Mouse (Mus musculus) natural killer cell, adult 2 months (primary cell): ENCODE data around the gene Cdc42bpa.

Experiments
- DNase-seq, 2 experiments: peaks; one replicate each; pipeline ENCODE4 v3.0.0; 2022; ENCODE audit warnings: low spot score in 2 of 2

The Cdc42bpa gene

DNA sequence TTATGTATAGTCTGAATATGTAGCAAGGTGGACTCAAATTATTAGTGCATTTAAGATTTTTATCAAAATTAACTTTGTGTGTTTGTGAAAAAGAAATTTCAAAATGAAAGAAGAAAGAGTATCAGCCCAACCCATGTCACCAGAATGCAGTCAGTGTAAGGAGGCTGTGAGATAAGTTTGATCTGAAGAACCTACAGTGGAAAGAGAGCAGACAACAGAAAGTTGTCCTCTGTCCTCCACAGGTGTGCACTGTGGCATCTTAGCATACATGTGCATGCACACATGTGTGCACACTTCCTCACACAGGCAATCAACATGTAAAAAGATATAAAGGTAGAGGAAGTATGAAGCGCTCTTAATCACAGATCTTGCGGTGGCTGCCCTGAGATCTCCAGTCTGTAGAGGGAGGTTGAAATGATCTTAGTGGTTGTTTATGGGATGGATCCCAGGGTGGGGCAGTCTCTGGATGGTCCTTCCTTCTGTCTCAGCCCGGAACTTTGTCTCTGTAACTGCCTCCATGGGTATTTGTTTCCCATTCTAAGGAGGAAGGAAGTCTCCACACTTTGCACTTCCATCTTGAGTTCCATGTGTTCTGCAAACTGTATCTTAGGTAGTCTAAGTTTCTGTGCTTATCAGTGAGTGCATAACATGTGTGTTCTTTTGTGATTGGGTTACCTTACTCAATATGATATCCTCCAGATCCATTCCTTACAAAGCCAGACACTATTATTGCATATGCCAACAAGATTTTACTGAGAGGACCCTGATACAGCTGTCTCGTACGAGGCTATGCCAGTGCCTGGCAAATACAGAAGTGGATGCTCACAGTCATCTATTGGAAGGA is 71.7 kb downstream of the Cdc42bpa start:
- DNase-seq: no peak

DNA sequence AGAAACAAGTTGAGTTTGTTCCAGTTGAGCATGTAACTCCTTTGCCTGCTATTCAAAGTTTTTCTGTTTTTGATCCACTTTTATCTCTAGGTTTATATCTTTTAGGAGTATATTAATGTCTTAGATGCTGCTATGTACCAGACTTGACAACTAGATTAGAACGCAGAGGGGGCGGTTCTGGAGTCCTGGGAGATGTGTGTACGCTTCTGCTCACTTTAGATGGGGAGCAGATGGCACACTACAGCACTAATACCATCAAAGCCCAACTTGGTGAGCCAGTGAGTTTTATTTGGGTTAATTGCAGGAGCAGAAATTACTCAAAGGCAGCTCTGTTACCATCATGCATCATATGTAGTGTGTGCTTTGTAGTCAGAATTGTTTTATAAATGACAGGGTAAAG is 77.2 kb downstream of the Cdc42bpa start:
- DNase-seq: no peak

DNA sequence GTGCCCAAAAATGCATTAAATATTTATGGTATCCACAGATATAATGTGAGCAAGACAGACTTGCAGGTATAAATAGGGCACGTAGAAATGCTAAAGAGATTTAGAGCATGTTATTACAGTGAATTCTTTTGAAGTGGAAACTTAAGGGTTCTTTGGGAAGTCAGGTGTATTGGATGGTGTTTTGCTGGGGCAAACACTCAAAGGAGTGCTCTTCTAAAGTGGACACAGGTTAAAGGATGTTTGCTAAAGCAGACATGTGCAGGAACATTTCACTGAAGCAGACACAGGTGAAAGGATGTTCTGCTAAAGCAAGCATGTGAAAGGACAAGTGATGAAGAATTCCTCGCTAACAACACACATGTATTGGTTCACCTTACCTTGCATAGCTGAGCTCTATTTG is 83.9 kb downstream of the Cdc42bpa start:
- no peak for DNase-seq

DNA sequence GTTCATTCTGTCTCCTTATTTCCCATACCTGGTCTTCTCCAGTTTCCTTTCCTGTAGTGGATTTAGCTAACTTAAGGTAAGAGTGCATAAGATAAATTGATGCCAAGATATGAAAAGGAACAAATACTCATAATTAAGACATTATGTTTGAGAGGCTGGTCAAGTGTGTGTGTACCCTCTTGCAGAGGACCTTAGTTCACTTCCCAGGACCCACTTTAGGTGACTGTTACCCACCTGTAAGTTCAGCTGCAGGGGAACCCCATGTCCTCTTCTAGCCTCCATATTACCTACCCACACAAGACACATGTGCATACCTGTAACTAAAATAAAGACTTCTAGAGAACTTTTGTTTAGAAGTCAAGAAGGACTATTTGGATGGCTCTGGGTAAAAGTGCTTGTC is 84.9 kb downstream of the Cdc42bpa start:
- no peak for DNase-seq

DNA sequence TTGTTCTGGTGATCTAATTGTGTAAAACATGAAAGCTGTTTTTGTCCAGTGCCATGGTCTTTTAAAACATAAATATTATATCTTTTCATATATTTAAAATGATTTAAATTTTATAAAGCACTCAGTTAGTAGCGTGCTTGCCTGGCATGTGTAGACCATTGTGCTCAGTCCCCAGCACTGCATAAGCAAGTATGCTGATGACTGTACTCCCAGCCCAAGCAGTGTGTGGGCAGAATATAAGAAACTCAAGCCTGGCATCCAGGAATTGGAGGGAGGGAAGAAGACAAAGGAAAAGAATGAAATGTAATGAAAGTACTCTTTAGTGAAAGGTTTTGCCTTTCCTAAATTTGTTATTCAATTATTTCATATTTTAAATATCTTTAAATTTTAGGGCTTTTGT is 128.9 kb downstream of the Cdc42bpa start:
- DNase-seq: no peak

DNA sequence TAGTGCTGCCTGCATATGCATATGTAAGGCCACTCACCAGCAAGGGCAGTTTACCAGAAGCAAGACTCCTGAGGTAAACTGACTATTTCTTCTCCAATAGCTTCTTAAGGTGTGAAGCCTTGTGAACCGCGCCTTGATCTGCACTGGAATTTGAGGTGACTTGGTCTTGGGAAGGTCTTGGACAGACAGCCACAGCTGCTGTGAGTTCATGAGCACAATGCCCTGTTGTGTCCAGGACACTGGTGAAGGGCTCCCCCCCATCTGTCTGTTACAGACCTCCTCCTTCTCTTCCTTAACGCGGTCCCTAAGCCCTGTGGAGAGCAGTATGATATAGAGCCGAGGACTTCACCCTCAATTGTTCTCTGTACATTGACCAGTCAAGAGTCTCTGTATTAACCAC is 138.2 kb downstream of the Cdc42bpa start:
- DNase-seq: no peak

DNA sequence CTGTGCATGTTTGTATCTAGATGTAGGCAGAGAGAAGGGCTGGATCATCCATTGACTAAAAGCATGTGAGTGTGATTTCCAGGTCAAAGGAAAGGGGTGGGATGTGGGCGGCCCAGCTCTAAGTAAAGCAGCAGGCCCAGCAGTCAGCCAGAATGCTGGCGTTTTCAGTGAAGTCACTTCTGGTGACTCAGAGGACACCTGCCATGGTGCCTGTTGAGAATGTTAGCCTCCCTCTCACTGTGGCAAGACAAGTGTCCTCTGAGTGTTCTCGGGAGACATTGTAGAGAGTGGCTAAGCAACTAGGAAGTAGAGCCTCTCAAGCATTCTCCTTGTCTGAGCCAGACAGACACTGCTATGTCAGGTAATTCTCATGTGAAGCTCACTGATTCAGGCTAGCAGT is 144.3 kb downstream of the Cdc42bpa start:
- DNase-seq: no peak

DNA sequence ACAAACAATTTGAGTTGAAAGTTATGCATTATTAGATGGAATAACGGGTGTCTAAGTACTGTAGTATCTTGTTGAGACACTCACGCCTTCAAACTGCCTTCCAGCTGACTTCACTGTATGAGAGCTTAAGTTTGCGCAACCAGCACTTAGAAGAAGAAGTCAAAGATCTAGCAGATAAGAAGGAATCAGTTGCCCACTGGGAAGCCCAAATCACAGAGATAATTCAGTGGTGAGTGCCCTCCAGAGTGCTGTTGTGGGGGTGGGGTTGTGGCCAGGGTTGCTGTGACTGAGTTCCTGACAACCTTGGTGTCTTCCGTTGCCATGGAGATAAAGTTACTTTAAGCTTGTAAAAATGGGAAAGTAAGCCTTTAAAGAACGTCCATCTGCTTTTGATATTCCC is 148.8 kb downstream of the Cdc42bpa start:
- no peak for DNase-seq

DNA sequence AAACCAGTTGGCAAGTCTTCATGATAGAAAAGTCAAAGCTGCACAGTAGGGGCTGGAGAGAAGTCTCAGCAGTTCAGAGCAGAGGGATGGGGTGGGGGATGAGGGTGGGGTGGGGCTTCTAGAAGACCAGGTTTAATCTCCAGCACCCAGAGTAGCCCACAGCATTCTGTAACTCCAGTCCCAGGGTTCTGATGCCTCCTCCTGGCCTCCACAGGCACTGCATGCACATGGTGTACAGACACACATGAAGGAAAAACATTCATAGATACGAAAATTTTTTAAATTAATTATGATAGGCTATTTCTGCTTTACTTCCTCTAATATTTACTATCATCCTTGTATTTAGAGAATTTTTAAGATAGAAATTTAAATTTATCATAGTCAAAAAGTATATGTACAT is 156.3 kb downstream of the Cdc42bpa start:
- DNase-seq: no peak

DNA sequence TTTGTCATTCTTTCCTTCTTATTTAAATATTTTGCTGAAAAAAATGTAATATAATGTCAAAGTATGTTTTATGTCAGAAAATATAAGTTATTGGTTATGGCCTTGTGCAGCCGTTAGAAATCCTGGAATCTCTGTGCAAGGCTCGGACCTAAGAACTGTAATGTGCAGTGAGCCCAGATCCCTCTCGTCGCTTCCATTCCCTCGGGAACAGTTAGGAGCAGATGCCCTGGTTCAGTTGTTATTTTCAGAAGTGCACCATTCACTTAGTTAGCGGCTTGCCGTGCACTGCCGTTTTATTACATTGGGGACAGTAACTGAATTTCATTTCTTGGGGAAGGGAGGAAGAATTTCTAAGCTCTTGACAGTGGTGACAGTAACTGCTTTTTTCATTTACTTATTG is 158.0 kb downstream of the Cdc42bpa start:
- no peak for DNase-seq

DNA sequence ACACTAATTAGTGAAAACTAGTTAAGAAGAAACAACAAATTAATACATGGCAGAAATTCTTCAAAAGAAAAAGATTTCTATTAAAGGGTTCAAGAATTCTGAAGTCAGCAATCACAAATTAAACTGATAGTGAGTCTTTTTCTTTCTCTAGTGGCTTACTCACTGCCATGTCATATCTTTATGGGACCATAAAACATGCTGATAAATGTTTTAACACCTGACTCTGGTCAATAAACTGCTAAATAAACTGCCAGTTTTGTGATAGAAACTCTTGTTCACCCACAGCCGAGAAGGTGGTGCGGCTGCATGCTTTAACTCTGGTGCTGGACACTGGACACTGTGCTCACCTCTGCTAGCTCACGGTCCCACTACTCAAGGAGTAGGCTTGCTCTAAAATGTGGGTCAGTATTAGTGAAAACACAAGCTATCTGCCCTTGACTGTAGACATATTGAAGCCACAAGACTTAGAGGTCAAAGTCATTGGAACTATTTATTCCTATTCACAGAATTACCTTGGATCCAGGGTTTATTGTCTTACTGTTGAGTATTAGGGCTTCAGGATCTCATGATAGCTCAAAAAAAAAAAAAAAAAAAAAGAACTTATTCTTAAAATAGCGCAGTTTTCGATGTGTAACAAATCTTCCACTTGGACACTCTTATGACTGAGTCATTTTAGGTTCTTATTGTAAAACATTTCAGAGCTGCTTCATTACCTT is 168.0 kb downstream of the Cdc42bpa start:
- no peak for DNase-seq

DNA sequence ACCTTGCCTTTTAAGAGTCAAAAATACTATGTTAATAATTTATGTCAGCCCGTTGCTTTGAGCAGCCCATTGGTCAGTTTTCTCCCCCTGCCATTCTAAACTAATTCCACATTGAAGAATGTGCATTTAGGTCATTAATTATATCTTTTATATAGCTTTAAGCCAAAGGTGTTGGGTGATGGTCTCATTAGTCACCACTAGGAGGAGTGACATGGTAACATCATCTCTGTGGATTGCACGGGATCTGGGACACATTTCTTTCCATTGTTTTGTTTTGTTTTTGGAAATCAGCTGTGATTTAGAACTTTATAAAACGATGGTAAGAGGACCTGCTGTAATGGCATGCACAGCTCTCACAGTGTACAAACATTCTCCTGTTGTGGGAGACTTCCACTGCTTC is 171.1 kb downstream of the Cdc42bpa start:
- DNase-seq: no peak

DNA sequence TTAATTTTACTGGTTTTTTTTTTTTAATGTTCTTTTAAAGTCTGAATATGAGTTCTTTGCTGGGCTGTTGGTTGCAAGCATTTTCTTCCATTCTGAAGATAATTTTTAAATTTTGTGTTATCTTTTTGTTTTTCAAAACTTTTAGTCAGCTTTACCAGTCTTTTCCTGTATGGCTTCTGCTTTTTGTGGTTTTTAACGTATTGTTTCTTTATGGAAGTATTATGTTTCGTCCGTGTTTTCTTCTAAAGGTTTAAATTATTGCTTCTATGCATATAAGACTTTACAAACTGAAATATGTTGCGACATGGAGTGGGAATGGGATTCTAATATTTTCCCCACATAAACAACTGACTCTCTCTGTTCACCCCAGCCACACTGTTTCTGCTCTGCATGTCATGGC is 171.9 kb downstream of the Cdc42bpa start:
- DNase-seq: no peak

DNA sequence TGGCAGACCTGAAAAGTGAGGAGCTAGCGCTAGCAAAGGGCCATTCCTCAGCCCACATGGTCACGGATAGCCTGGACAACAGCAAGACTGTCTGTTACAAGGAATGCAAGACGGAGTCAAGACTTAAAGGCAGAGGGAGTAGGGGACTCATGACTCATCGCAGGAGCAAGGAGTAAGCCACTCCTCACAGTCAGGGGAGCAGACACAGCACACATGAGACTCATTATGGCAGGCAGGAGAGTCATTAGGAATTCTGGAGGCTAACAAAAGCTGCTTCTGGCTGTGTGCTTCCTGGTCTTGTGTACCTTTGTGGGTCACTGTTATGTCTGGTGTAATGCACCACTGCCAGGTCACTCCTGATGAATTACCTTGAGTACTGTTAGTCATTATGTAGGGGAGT is 178.9 kb downstream of the Cdc42bpa start:
- no peak for DNase-seq

DNA sequence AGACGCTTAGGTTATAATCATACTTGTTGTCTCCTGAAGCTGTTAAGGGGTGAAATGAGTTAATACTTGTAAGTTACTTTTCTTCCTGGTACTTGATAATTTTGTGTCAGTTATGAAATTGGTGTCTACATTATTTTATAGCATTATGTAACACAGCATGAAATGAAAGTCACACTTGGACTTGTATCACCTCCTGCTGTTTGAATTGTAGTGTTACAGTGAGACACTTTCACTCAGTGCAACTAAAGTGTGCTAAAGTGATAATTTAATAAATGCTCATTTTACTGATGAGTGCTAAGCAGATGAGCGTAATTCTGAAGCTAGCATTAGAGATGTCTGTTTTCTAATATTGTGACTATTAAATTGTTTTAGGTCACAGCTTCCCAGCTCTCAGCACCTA is 180.7 kb downstream of the Cdc42bpa start:
- no peak for DNase-seq

DNA sequence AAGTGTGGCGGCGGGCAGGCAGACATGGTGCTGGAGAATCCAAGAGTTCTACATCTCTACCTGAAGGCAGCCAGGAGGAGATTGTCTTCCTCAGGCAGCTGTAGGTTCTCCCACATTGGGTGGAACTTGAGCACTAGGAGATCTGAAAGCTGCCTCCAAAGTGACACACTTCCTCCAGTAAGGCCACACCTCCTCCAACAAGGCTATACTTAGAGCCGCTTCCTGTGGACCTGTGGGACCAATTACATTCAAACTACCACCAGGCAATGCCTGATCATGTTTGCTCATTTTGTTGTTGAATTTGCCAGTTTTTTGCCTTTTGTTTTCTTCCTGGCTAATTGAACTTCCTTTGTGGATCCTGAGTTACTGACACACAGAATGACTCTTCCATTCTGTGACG is 187.8 kb downstream of the Cdc42bpa start:
- DNase-seq: no peak

DNA sequence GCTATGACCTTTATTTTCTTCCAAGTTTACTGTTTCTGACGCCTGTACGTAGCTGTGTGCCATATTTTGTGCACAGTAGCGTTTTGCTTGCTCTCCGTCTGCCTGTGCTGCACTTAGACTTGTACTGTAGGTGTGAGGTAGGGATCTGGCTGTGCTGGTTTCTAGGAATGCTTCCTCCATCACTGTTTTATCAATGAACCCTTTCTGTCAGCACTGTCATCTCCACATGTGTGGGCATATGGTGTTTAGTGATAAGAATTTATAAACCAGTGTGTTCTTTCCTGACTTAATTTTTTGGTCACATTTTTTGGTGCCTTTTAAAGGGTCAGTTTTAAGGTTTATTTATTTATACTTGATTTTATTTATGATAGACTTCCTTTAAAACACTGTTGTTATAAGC is 188.3 kb downstream of the Cdc42bpa start:
- no peak for DNase-seq

DNA sequence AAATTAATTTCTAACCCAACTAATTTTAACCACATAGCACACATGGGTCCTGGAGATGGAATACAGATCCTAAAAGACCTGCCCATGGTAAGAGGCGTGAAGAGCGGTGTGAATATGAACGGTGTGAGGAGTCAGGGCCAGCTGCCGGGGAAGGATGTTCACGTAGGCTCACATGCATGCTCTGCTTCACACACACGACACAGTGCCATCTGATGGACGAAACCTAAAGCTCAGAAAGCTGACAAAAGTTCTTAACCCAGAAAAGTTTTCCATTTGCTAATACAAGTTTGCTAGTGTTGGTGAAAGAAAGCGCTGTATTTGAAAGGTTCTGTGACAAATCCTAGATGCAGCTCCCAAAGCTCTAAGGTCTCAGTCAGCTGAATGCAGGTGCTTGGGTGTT is 190.9 kb downstream of the Cdc42bpa start:
- DNase-seq: no peak

DNA sequence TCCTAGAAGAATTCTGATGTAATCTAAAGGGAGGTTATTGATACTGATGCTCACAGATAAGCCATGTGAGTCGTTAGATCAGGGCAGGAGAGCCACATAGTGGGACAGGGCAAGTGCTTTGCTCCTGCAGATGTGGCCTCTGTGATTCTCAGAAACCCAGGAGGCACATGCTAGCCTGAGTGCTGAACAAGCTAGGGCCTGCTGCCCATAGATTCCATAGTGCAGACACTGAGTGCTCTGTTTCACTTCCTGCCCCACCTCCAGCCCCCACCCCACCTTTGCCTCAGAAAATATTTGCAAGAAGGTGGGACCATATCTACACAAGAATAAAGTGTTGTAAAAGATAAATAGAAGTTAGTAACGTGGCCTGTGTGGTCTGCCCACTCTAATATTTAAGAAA is 198.4 kb downstream of the Cdc42bpa start:
- DNase-seq: no peak

DNA sequence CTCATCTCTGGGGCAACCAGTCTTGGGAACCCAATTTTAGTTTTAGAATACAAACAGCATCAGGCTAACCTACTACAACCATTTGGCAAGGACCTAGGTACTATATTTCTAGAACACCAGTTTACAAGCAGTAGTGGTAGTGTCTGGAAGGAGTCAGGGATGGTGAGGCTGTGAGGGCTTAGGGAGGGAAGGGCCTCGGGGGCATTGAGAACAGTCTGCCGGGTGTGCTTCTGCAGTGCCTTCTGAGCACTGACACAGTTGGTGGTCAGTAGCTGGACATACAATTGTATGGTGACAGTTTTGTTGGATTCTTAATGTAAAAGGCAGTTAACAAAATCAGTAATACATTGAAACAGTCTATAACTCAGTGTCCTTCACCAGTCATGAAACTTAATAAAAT is 200.3 kb downstream of the Cdc42bpa start:
- no peak for DNase-seq

DNA sequence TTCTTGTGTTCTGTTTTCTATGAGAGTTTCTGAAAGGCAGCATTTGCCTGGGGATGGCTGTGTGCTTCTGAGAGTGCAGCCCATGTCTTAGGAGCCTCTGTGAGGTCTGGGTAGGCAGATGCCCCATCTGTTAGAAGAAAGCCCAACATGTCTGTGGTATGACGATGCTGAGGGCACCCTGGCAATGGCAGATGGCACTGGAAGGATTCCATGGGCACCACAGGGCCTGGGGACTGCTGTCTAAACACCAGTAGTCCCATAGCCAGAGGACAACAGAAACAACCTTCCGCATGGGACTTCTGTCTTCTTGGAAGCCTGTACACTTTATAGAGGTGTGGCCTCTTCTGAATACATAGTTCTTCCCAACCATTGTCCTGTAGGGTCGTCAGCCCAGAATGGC is 200.9 kb downstream of the Cdc42bpa start:
- no peak for DNase-seq

DNA sequence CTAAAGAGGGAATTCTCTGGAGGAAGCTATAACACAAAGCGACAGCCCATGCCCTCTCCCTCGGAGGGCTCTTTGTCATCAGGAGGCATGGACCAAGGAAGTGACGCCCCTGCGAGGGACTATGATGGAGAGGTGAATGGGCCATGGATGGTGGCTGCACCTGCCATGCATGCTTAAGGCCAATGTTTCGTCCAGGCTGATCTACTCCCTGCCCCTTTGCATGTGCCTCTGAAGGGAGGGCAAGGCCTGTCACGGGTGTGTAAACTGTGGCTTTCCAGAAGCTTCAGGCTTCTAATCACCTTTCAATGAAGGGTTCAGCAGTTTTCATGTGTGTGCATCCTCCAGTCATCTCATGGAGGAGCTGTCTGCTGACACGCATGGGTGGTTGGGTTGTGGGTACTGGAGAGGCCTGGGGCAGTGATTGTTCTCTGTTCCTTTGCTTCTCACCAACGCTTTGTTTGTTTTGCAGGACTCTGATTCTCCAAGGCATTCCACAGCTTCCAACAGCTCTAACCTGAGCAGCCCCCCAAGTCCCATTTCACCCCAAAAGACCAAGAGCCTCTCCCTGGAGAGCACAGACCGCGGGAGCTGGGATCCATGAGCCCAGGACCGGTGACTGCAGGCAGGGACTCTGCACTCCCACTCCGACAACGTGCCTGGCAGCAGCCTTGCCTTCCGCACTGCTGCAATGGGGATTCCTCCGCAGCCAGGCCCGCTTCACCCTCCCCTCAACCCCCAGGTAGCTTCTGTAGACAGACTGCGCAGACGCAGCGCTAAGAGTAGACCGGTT is 201.5 kb downstream of the Cdc42bpa start:
- DNase-seq: no peak

DNA sequence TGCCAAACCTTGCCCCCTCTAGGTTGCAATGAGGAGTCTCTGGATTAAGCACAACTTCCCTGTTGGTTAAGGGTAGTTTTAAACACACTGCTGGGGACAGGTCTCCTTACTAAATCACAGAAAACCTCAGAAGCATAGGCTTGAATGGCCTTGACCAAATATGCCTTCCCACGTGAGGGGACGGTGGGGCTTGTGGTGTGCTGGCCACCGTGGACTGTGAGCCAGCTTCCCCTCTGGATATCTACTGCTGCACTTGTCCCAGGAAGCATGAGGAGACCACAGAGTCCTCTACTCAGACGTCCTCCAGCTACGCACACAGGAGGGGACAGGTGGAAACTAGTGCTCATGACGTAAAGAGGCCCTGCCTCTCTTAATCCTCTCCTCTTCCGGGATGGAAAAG is 202.7 kb downstream of the Cdc42bpa start:
- DNase-seq: no peak
